Mouse (Mus musculus) kidney, adult 2 months (tissue): ENCODE measurements around the gene Prps1l1. TPM values are rescaled to one million over a fixed set of nuclear protein-coding genes. Genes with fewer than 3 reads are reported as not detected.

Experiments
- DNase-seq: peaks from one replicate; pipeline ENCODE4 v3.0.0; 2021
- H3K27ac ChIP-seq: fragments of 200-500 bp; 2 replicates; pipeline ENCODE4 v1.5.1; 2012; ENCODE audit warnings: low read depth, low read length, control low read depth, inconsistent platforms; ENCODE audit not compliant: insufficient read depth
- H3K27me3 ChIP-seq: fragments of 200-500 bp; replicated peaks from 2 replicates; pipeline ENCODE4 v1.6.1; 2012; ENCODE audit warnings: mild to moderate bottlenecking, moderate library complexity, low read length, inconsistent platforms; ENCODE audit not compliant: control insufficient read depth, insufficient read depth
- H3K36me3 ChIP-seq: fragments of 200-500 bp; 2 replicates; pipeline ENCODE4 v1.6.1; 2012; ENCODE audit warnings: mild to moderate bottlenecking, moderate library complexity, low read length, inconsistent platforms; ENCODE audit not compliant: control insufficient read depth, insufficient read depth
- H3K4me1 ChIP-seq: fragments of 200-500 bp; 2 replicates; pipeline ENCODE4 v1.6.1; 2011; ENCODE audit warnings: low read length; ENCODE audit not compliant: control insufficient read depth, insufficient read depth
- H3K4me3 ChIP-seq: fragments of 200-500 bp; 2 replicates; pipeline ENCODE4 v1.5.1; 2011; ENCODE audit warnings: mild to moderate bottlenecking, low read depth, low read length, control low read depth; ENCODE audit not compliant: insufficient read depth
- CTCF ChIP-seq: fragments of 200-500 bp; conservative IDR thresholded peaks from 2 replicates; pipeline ENCODE4 v1.5.1; 2011; ENCODE audit warnings: low read depth, mild to moderate bottlenecking, control low read depth, low read length, moderate library complexity, mixed read lengths; ENCODE audit not compliant: insufficient read depth, insufficient read length
- POLR2A ChIP-seq: fragments of 200-500 bp; IDR thresholded peaks from one replicate; pipeline ENCODE4 v1.6.1; 2011; ENCODE audit warnings: low read depth, low read length, control low read depth
- WGBS: fragments of 180-500 bp; shearing (Covaris S2); methylation state at CpG from one replicate; pipeline ENCODE4 v1.1.7; 2018; 5-methylcytosine and 5-hydroxymethylcytosine counted together
- polyA plus RNA-seq: library from polyadenylated mRNA; depleted of rRNA; stranded (reverse); fragments of >200 nt; gene quantifications from 2 replicates; pipeline ENCODE4 v1.2.3, GENCODE M21; 2012; rRNA removed

Prps1l1 gene
- polyA plus RNA-seq = not detected in 2 replicates

- H3K27me3 ChIP-seq = no peaks in the 10 kb centered on the region
- no peaks in the 10 kb centered on the region for H3K36me3 ChIP-seq
- no peak within 1 kb of the TSS for H3K4me3 ChIP-seq
- H3K27ac ChIP-seq = no peak within 1 kb of the TSS
- DNase-seq = no peak
- WGBS = 82% methylated on average over 4 of the region's 4 CpGs
- TF ChIP-seq POLR2A (no peak), CTCF (no peak)
- H3K4me1 ChIP-seq = no peaks in the 10 kb centered on the region
These were observed at the start of gene Prps1l1 for GRCm38 (mm10) chr12:34984461-34984860. TSS of gene Prps1l1 (plus strand) at chr12:34984761.

DNA sequence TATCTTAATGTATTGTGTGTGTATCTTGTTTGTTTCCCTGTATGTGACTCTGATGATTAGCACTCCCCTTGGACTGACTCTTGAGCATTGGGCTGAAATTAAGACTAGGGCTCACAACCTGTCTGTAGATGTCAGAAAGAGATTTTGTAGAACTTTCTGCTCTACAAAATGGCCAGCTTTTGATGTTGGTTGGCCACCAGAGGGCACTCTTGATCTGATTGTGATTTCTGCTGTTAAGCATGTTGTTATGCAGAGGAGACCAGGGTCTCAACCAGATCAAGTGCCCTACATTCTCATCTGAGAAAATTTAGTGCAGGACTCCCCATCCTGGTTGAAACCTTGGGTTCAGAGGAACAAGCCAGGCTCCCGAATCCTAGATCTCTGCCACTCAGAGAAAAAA, 46.6 kb upstream of the Prps1l1 start:
- TF ChIP-seq POLR2A (no peak), CTCF (no peak)
- DNase-seq = peak; percentile 17
- H3K4me3 ChIP-seq = no peak overlapping the region
- no peaks in the 10 kb centered on the region for H3K36me3 ChIP-seq
- H3K27me3 ChIP-seq = no peaks in the 10 kb centered on the region
- H3K27ac ChIP-seq = no peak overlapping the region
- WGBS = 95% methylated on average over 1 of the region's 1 CpGs
- no peaks in the 10 kb centered on the region for H3K4me1 ChIP-seq

DNA sequence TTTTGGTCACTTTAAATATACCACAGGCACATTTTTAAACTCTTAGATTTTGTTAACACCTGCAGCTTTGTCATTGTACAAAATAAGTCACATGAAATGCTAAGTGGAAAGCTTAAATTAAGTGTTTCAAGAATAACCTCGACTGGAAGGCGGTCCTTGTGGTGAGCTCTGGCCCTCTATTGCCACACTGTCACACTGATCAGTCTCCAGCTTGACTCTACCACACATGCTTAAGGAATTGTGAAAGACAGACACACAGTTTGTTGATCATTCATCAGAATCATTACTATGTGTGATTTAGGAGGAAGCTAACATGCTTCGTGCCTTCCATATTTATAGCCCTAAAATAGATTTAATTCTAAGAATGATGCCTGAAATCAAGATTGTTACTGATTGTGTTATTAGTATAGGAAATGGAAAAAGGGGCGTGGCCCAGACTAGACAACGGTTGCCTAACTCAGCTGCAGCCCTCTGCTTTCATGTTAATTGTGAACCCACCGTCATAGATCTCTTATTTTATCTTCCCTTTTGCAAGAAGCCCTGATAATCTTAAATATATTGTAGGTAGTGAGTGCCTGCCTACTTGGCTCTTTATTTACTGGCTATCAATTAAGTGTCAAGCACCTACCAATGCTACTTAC, 35.4 kb upstream of the Prps1l1 start:
- no peaks in the 10 kb centered on the region for H3K36me3 ChIP-seq
- 81% methylated on average over 6 of the region's 6 CpGs for WGBS
- no peaks in the 10 kb centered on the region for H3K4me1 ChIP-seq
- H3K27me3 ChIP-seq = no peaks in the 10 kb centered on the region
- no peak overlapping the region for H3K27ac ChIP-seq
- no peak for DNase-seq
- no peak overlapping the region for H3K4me3 ChIP-seq
- TF ChIP-seq CTCF (no peak), POLR2A (no peak)

DNA sequence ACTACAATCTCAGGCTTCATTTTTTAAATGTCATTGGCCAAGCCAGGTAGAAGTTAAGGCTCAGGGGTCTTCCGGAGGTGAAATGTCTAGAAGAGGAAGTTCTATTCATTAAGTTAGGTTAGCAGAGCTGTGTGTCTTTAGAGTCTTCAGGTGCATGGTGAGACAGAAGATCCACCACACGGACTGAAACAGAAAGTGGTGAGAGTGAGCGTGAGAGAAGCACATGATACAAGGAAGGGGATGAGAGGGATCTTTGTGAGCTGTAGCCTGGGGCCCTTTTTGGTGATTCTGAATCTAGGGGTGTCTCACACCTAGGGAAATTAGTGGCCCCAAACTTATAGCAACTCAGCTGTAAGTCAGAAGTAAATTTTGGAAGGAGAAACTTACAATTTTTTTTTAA, 8.6 kb upstream of the Prps1l1 start:
- Histone ChIP-seq H3K4me3 (no peak overlapping the region), H3K36me3 (no peaks in the 10 kb centered on the region), H3K27ac (no peak overlapping the region), H3K4me1 (no peaks in the 10 kb centered on the region), H3K27me3 (no peaks in the 10 kb centered on the region)
- no peak for DNase-seq
- WGBS = 93% methylated on average over 3 of the region's 3 CpGs
- TF ChIP-seq POLR2A = no peak
- TF ChIP-seq CTCF = no peak

DNA sequence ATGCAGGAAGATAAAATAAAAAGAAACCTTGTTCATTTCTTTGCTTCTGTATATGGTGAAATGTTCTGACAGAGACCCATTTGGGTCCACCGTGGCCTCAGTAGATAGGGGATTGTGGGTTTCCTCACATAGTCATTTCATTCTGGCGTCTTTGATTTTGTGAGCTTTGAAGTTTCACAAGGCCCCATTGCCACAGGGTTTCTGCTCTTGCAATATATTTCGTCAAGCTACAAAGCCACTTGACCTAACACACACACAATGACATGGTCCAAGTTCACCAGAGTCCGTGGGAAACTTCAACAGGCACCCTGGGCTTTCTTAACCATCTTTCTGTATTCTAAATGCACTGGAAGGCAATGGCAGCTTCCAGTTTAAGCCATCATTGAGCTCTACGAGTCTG, 1.3 kb downstream of the Prps1l1 start:
- H3K4me3 ChIP-seq = no peak overlapping the region
- H3K36me3 ChIP-seq = no peaks in the 10 kb centered on the region
- no peak overlapping the region for H3K27ac ChIP-seq
- WGBS = 86% methylated on average over 5 of the region's 5 CpGs
- no peaks in the 10 kb centered on the region for H3K27me3 ChIP-seq
- H3K4me1 ChIP-seq = no peaks in the 10 kb centered on the region
- TF ChIP-seq CTCF = no peak
- no peak for TF ChIP-seq POLR2A
- DNase-seq = no peak

GRCm38 (mm10) chr12:34989537-34990200, 5.1 kb downstream of the Prps1l1 start:
- TF ChIP-seq POLR2A = no peak
- no peak for TF ChIP-seq CTCF
- Histone ChIP-seq H3K4me1 (no peaks in the 10 kb centered on the region), H3K27ac (no peak overlapping the region), H3K36me3 (no peaks in the 10 kb centered on the region), H3K27me3 (no peaks in the 10 kb centered on the region), H3K4me3 (no peak overlapping the region)
- DNase-seq = no peak
- 74% methylated on average over 7 of the region's 7 CpGs for WGBS

DNA sequence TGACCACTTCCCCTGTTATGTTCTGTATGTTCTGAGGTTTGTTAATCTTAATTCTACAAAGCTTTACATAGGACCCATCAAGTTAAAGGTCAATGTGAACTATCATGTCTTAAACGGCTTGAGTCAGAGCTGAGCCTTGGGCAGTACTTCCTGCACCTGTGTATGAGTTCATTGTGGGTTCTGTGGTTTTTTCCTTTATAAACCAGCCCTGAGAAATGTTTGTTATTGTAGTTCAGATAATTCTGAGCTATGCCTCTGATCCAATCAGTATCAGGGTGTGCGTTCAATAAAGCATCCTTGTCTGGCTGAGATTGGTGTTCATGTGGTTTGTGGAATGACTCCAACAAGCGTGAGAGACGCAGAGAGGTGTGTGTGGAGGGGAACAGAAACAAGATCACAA, 5.8 kb downstream of the Prps1l1 start:
- 84% methylated on average over 4 of the region's 4 CpGs for WGBS
- no peak for TF ChIP-seq CTCF
- TF ChIP-seq POLR2A = no peak
- no peak for DNase-seq
- no peaks in the 10 kb centered on the region for H3K4me1 ChIP-seq
- H3K36me3 ChIP-seq = no peaks in the 10 kb centered on the region
- H3K27me3 ChIP-seq = no peaks in the 10 kb centered on the region
- H3K27ac ChIP-seq = no peak overlapping the region
- no peak overlapping the region for H3K4me3 ChIP-seq
